Mouse (Mus musculus): ENCODE measurements around the gene B3gnt3.

DNA sequence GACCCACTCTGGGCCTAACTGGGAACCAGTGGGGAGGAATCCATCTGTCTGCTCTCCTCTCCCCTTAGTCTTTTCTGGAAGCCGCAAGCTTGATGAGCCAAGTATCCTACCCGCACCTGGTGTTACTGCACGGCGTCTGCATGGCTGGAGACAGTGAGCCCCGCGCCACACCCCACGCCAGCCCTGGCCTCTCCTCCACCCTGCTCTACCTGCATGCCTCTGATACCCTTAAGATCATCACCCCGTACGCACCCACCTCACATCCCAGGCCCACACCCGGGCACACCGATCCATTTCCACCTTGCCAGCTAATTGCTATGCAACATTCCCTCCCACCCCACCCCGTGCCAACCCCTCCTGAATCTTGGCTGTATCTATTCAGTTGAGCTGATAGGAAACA is 18.8 kb downstream of the B3gnt3 start:
- TF ChIP-seq CTCF (IDR thresholded peaks at IDR 0.05; ENCODE audit: low read depth) (no peak), EP300 (IDR thresholded peaks at IDR 0.05; ENCODE audit: low read depth) (no peak)
